Mouse (Mus musculus) MEL (cell line): ENCODE results near the gene Bex6. TPM values are rescaled to one million over a fixed set of nuclear protein-coding genes. Genes with fewer than 3 reads are reported as not detected.

Experiments used
- DNase-seq: peaks from one replicate; pipeline ENCODE4 v3.0.0; 2011; ENCODE audit warnings: low read depth, low spot score
- H3K27ac ChIP-seq: 2 replicates; pipeline ENCODE4 v1.5.1; 2012; ENCODE audit warnings: low read depth, mild to moderate bottlenecking, control low read depth, low read length, moderate library complexity; ENCODE audit not compliant: control insufficient read depth
- H3K27me3 ChIP-seq, 2 experiments: fragments of 150-350 bp in 1 of 2; sonication (generic) in 1 of 2; 2 replicates each; pipeline ENCODE4 v1.6.1; 2012; ENCODE audit warnings: low read length in 2 of 2, mild to moderate bottlenecking in 2 of 2, improper control_type of control experiment in 1 of 2, moderate library complexity in 1 of 2; ENCODE audit not compliant: insufficient read depth in 2 of 2, control insufficient read depth in 1 of 2
- H3K36me3 ChIP-seq, 2 experiments: 2 replicates each; pipeline ENCODE4 v1.6.1; 2012 to 2014; ENCODE audit warnings: low read length in 2 of 2, improper control_type of control experiment in 1 of 2, inconsistent platforms in 1 of 2, mild to moderate bottlenecking in 1 of 2; ENCODE audit not compliant: insufficient read depth in 2 of 2, control insufficient read depth in 1 of 2
- H3K4me1 ChIP-seq, 2 experiments: fragments of 150-350 bp in 1 of 2; sonication (generic) in 1 of 2; 2 replicates each; pipeline ENCODE4 v1.6.1; 2012; ENCODE audit warnings: low read length in 2 of 2, improper control_type of control experiment in 1 of 2, mild to moderate bottlenecking in 1 of 2; ENCODE audit not compliant: insufficient read depth in 2 of 2, control insufficient read depth in 1 of 2
- H3K4me3 ChIP-seq, 2 experiments: fragments of 150-350 bp in 1 of 2; sonication (generic) in 1 of 2; 2 replicates each; pipeline ENCODE4 v1.5.1; 2012; ENCODE audit warnings: low read depth in 2 of 2, low read length in 2 of 2, mild to moderate bottlenecking in 2 of 2, moderate library complexity in 2 of 2, control low read depth in 1 of 2, improper control_type of control experiment in 1 of 2; ENCODE audit not compliant: control insufficient read depth in 1 of 2, insufficient read depth in 1 of 2
- H3K79me2 ChIP-seq: 2 replicates; pipeline ENCODE4 v1.6.1; 2012; ENCODE audit warnings: mild to moderate bottlenecking, low read length, moderate library complexity; ENCODE audit not compliant: control insufficient read depth, poor library complexity, insufficient read depth
- H3K9ac ChIP-seq: 2 replicates; pipeline ENCODE4 v1.6.1; 2012; ENCODE audit warnings: low read depth, mild to moderate bottlenecking, control low read depth, low read length, moderate library complexity; ENCODE audit not compliant: control insufficient read depth, poor library complexity, severe bottlenecking
- H3K9me3 ChIP-seq: fragments of 150-350 bp; sonication (generic); replicated peaks from 2 replicates; pipeline ENCODE4 v1.6.1; 2012; ENCODE audit warnings: mild to moderate bottlenecking, low read length, improper control_type of control experiment, moderate library complexity; ENCODE audit not compliant: insufficient read depth
- BHLHE40 ChIP-seq: IDR thresholded peaks from 2 replicates; pipeline ENCODE4 v1.6.1; 2012; ENCODE audit warnings: low read depth, mild to moderate bottlenecking, inconsistent platforms, low read length, improper control_type of control experiment, borderline replicate concordance
- CTCF ChIP-seq, 3 experiments: IDR thresholded peaks in 2 of 3; conservative IDR thresholded peaks in 1 of 3; 2 replicates each; pipeline ENCODE4 v1.5.1; 2011 to 2012; ENCODE audit warnings: low read length in 3 of 3, low read depth in 2 of 3, mild to moderate bottlenecking in 2 of 3, improper control_type of control experiment in 1 of 3, inconsistent platforms in 1 of 3, mixed read lengths in 1 of 3, moderate library complexity in 1 of 3; ENCODE audit not compliant: control insufficient read depth in 1 of 3, insufficient read depth in 1 of 3, poor library complexity in 1 of 3, severe bottlenecking in 1 of 3
- E2F4 ChIP-seq: IDR thresholded peaks from 2 replicates; pipeline ENCODE4 v1.6.1; 2011; ENCODE audit warnings: low read depth, low read length, improper control_type of control experiment, borderline replicate concordance
- ELF1 ChIP-seq: IDR thresholded peaks from 2 replicates; pipeline ENCODE4 v1.6.1; 2014; ENCODE audit warnings: low read depth, mild to moderate bottlenecking, inconsistent platforms, low read length, improper control_type of control experiment, moderate library complexity
- EP300 ChIP-seq, 2 experiments: IDR thresholded peaks; 2 replicates each; pipeline ENCODE4 v1.6.1; 2011; ENCODE audit warnings: improper control_type of control experiment in 2 of 2, low read length in 2 of 2, low read depth in 1 of 2, mild to moderate bottlenecking in 1 of 2
- KAT2A ChIP-seq: conservative IDR thresholded peaks from 2 replicates; pipeline ENCODE4 v1.6.1; 2012; ENCODE audit warnings: low read depth, low read length, improper control_type of control experiment, inconsistent platforms
- MAFK ChIP-seq: IDR thresholded peaks from 2 replicates; pipeline ENCODE4 v1.6.1; 2011; ENCODE audit warnings: low read depth, mild to moderate bottlenecking, low read length, improper control_type of control experiment, borderline replicate concordance
- MEF2A ChIP-seq: IDR thresholded peaks from 2 replicates; pipeline ENCODE4 v1.6.1; 2014; ENCODE audit warnings: low read depth, mild to moderate bottlenecking, inconsistent platforms, low read length, improper control_type of control experiment; ENCODE audit not compliant: poor library complexity, insufficient replicate concordance, severe bottlenecking; ENCODE audit errors: extremely low read depth
- MYB ChIP-seq: IDR thresholded peaks from 2 replicates; pipeline ENCODE4 v1.6.1; 2011; ENCODE audit warnings: mild to moderate bottlenecking, low read depth, low read length, improper control_type of control experiment
- NELFE ChIP-seq: IDR thresholded peaks from 2 replicates; pipeline ENCODE4 v1.6.1; 2011; ENCODE audit warnings: low read depth, low read length, improper control_type of control experiment
- POLR2AphosphoS5 ChIP-seq: IDR thresholded peaks from 2 replicates; pipeline ENCODE4 v1.6.1; 2012; ENCODE audit warnings: low read depth, borderline replicate concordance, mild to moderate bottlenecking, inconsistent platforms, low read length, moderate library complexity, mixed read lengths
- RAD21 ChIP-seq: IDR thresholded peaks from 2 replicates; pipeline ENCODE4 v1.6.1; 2011; ENCODE audit warnings: mild to moderate bottlenecking, low read depth, low read length, improper control_type of control experiment
- SMC3 ChIP-seq: IDR thresholded peaks from 2 replicates; pipeline ENCODE4 v1.6.1; 2011; ENCODE audit warnings: low read depth, low read length, improper control_type of control experiment
- UBTF ChIP-seq: IDR thresholded peaks from 2 replicates; pipeline ENCODE4 v1.6.1; 2012; ENCODE audit warnings: low read depth, mild to moderate bottlenecking, inconsistent platforms, low read length, improper control_type of control experiment, moderate library complexity, borderline replicate concordance; ENCODE audit not compliant: insufficient read depth
- USF2 ChIP-seq, 2 experiments: IDR thresholded peaks; 2 replicates each; pipeline ENCODE4 v1.6.1; 2011 to 2012; ENCODE audit warnings: improper control_type of control experiment in 2 of 2, low read length in 2 of 2, borderline replicate concordance in 1 of 2, inconsistent platforms in 1 of 2, low read depth in 1 of 2, mild to moderate bottlenecking in 1 of 2; ENCODE audit not compliant: insufficient read depth in 1 of 2
- ZC3H11A ChIP-seq: IDR thresholded peaks from 2 replicates; pipeline ENCODE4 v1.6.1; 2012; ENCODE audit warnings: low read depth, mild to moderate bottlenecking, inconsistent platforms, low read length, improper control_type of control experiment
- ZMIZ1 ChIP-seq: IDR thresholded peaks from 2 replicates; pipeline ENCODE4 v1.6.1; 2012; ENCODE audit warnings: low read depth, mild to moderate bottlenecking, inconsistent platforms, low read length, improper control_type of control experiment, moderate library complexity
- polyA plus RNA-seq, 2 experiments: library from polyadenylated mRNA; stranded (reverse) in 1 of 2; unstranded in 1 of 2; fragments of >175 nt in 1 of 2; fragments of >200 nt in 1 of 2; gene quantifications; 2 replicates each; pipeline versions ENCODE4 v1.2.1 to v1.2.4; 2012; ENCODE audit warnings: low replicate concordance in 2 of 2, low read depth in 1 of 2; ENCODE audit not compliant: insufficient read length in 2 of 2, insufficient read depth in 1 of 2, missing spikeins in 1 of 2
- total RNA-seq: library from RNA; depleted of rRNA; stranded (reverse); fragments of 300-350 nt; gene quantifications from 2 replicates; pipeline ENCODE4 v1.2.3, GENCODE M21; 2012

The Bex6 gene
- total and polyA plus RNA-seq, 3 experiments = not detected

DNA sequence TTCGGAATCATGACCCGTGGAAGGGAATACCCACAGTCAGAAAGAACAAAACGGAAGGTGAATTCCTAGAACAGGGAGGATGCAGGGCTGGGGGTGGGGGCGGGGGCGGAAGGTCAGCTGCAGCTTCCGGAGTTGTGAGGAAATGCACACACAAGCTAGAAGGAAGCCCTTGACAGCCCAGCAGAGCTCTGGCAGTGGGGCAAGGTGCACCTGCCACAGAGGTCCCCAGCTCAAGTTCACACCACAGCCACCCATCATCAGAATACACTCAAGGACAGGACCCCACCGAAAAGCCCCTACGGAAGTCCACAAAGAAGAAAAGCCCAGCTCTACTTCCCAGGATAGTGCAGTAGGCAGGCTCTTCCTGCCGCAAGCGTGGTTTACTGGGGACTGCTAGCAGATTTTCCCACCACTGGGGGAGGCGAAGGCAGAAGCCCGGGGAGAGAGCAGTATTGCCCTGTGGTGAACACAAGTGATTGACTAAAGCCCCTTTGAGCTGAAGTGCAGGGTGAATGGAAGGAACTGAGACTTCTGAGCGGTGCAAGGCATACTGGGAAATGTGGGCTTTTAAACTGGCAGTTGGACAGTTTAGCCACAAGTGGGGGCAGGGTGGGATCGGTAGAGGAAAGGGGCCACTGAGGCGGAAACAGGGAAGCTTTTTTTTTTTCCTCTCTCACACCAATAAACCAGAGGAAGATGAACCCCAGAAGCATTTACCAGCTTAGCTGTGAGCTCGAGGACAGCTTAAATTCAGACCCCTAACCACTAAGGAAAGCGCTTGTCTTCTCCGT lies 2.5 kb upstream of the Bex6 start (continued):
- 0 out of 2 replicates have a peak, but pooled peaks have one; percentile 26 for TF ChIP-seq ELF1
- no peak for TF ChIP-seq USF2 (IDR thresholded peaks at IDR 0.05; ENCODE audit: borderline replicate concordance in 1 of 2, insufficient read depth in 1 of 2, low read depth in 1 of 2, low read length in 2 of 2)
- TF ChIP-seq NELFE = peak; percentile 67
- no peak for TF ChIP-seq BHLHE40
- no peak for TF ChIP-seq CTCF (IDR thresholded peaks at IDR 0.05 in 2 of 3, conservative IDR thresholded peaks at IDR 0.05 in 1 of 3; ENCODE audit: control insufficient read depth in 1 of 3, insufficient read depth in 1 of 3, low read depth in 2 of 3, low read length in 3 of 3, poor library complexity in 1 of 3, severe bottlenecking in 1 of 3)
- no peak for TF ChIP-seq POLR2AphosphoS5
- no peak for TF ChIP-seq SMC3
- no peak for TF ChIP-seq UBTF
- peak; percentile 71 to 94 for TF ChIP-seq EP300 (IDR thresholded peaks at IDR 0.05; ENCODE audit: low read depth in 1 of 2, low read length in 2 of 2)
- no peak for TF ChIP-seq MAFK
- TF ChIP-seq MEF2A = no peak
- TF ChIP-seq KAT2A = no peak
- peak; percentile 98 for TF ChIP-seq MYB
- TF ChIP-seq E2F4 = no peak
- no peak for TF ChIP-seq RAD21
- TF ChIP-seq ZC3H11A = no peak

DNA sequence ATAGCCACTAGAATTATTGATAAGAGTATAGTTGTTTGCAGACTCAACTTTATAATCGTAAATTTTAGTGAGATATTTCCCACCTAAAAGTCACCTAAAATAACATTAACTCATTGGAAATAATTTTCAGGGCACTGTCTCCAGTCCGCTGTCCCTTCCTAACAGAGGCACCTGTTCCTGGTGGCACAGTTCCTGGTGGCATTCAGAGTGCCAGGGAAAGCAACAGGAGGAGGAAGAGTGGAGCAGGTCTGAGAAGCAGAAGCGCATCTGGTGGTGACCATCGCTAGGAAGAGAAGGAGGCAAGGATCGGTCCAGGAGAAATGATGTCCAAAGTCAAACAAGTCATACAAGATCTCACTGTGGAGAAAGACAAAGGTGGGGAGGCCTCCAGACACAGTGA lies 6.4 kb downstream of the Bex6 start:
- H3K9me3 ChIP-seq = no peaks in the 10 kb centered on the region
- H3K27ac ChIP-seq = no peak overlapping the region
- no peaks in the 10 kb centered on the region for H3K4me1 ChIP-seq
- DNase-seq = no peak
- H3K27me3 ChIP-seq = no peaks in the 10 kb centered on the region
- H3K79me2 ChIP-seq = no peaks in the 10 kb centered on the region
- no peaks in the 10 kb centered on the region for H3K36me3 ChIP-seq
- no peak overlapping the region for H3K9ac ChIP-seq
- no peak overlapping the region for H3K4me3 ChIP-seq
- no peak for TF ChIP-seq UBTF
- TF ChIP-seq KAT2A = no peak
- no peak for TF ChIP-seq ZMIZ1
